Mouse (Mus musculus): Measurements from ENCODE around the gene Iqgap3. TPM values are rescaled to one million over a fixed set of nuclear protein-coding genes. Genes with fewer than 3 reads are reported as not detected.
A peak's percentile ranks its signal among the peaks of the same experiment; 100 is the strongest.

The Iqgap3 gene
- total RNA-seq, 2 experiments from 2014 or later, result 0.37 to 0.53 TPM

DNA sequence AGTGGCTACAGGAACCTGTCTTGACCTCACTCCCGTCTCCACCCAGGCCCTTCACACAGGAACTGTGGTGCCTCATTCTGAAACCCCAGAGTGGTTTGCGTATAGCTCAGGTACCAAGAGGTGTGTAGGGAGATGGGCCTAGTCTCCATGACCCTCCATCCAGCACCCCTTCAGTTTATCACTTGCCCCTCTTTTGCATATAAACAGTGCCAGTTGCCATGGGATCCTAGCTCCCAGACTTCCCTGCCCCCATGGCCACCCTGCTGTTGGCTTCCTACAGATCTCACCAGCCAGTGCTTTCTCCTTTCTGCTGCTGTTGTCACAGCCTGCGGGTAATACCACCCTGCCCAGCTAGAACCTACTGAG is 69.2 kb downstream of the Iqgap3 start:
- DNase-seq, result no peak

GRCm38 (mm10) chr3:88152056-88152455 is 70.3 kb downstream of the Iqgap3 start:
- peak; percentile 83 to 84 for DNase-seq

DNA sequence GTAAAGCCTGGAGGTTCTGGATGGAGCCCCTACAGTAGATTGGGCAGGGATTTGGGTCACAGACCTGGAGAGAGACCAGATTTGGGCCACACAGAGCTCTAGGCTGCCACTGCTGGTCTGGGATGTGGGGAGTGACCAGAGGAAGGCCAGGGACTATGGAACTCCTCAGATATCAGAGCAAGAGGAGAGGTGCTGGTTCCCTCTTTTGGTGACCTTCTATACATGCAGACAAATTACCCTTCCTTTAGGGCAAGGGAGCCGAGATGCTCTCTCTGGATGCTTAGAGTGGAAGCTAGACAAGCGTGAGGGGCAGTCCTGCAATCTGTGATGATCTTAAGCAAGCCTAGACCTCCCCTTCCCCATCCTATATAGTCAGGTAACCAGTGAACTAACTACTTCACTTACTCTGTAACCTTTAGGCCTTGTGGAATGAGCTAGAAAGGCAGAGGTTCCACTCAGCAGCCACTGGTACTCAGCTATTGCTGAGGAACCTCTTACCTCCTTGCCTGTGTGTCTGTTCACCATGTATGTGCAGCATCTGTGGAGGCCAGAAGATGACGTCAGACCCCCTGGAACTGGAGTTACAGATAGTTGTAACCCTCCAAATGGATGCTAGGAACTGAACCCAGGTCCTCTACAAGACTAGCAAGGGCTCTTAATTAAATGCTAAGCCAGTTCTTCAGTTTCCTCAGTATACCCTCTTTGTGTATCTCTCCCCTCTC is 71.7 kb downstream of the Iqgap3 start:
- no peak for DNase-seq

DNA sequence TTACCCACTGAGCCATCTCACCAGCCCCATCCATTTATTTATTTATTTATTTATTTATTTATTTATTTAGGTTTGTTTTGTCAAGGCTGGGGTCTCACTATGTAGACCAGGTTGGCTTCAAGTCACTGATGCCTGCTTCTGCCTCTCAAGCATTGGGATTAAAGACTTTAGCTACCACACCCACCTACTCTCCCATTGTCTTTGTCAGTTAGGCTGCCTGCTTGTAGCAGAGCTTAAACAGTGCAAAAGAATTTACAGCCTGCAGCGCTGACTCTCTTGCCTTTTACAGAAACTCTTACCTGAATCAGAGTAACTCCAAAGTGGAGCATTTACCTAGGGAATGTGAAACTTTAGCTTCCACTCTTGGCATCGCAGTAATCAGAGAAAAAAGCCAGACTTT is 72.5 kb downstream of the Iqgap3 start:
- DNase-seq, result no peak

- DNase-seq, result no peak
These were observed 75.0 kb downstream of the Iqgap3 start for GRCm38 (mm10) chr3:88156817-88157216.

- DNase-seq, result no peak
These were observed 76.2 kb downstream of the Iqgap3 start for GRCm38 (mm10) chr3:88157771-88158597.

DNA sequence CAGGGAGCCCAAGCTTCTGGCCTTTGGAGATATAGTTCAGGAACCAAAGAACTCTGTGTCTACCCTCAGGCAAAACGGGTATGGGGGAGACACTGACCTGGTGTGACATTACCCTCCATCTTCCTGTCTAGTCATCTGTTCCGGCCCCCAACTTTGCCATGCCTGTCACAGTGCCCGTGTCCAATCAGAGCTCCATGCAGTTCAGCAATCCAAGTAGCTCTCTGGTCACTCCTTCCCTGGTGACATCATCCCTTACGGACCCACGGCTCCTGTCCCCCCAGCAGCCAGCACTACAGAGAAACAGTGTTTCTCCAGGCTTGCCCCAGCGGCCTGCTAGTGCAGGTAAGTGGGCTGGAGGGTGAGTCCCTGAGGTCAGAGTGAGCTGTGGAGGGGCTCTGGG is 77.2 kb downstream of the Iqgap3 start:
- DNase-seq, result no peak

DNA sequence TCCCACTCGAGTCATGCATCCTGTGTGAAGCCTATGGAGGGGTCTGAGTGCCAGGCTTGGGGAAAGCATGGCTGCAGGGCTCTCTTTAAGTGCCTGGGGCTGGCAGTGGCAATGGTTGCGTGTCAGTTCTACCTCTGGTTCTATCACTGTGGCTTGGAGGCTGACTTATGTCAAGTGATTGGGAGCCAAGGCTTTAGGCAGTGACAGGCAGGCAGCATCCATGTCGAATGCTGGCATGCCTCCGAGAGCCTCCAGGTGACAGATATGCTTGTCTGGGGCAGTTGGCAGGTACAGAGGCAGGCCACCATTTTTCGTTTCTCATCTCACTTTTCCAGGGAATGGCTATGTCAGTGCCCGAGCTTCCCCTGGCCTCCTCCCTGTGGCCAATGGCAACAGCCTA is 79.1 kb downstream of the Iqgap3 start:
- no peak for DNase-seq

DNA sequence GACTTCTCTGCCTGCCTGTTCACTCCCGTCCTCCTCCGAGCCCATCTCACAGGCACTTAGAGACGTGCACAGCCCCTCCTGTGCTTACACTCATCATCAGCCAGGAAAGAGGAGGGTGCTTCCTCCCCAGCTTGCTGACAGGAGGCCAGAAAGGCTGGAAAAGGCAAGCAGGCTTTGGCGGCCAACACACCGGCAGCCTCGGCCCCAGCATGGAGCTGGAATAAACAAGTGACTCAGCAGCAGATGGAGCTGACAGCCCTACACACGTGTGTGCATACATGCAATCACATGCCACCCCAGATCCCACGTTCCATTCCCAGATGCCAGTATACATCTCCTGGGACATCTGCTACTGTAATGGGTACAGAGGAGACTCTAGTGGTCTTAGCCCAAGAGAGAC is 80.5 kb downstream of the Iqgap3 start:
- DNase-seq, result peak; percentile 52 to 69

GRCm38 (mm10) chr3:88162811-88163210 is 81.0 kb downstream of the Iqgap3 start:
- no peak for DNase-seq

DNA sequence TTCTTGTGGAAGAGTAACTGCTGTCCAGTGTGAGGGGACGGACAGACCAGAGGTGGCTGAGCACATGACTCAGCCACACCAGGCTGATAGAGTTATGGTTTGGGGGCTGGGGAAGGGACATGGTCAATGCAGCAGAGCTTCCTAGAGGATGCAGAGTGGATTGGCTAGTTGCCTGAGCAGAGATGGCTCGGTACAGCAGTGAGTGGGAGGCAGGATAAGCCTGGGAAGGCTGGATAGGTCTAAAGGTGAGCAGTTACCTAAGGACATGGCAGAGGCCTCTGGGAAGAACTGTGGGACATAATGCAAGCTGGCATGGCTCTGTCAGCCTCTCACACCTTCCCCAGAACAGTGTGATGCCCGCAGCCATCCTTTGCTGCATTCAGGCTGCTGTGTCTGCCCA is 82.1 kb downstream of the Iqgap3 start:
- DNase-seq, result no peak

GRCm38 (mm10) chr3:88164263-88164662 is 82.5 kb downstream of the Iqgap3 start:
- DNase-seq, result no peak

GRCm38 (mm10) chr3:88166056-88166455 is 84.3 kb downstream of the Iqgap3 start:
- no peak for DNase-seq

GRCm38 (mm10) chr3:88170361-88170760 is 88.6 kb downstream of the Iqgap3 start:
- DNase-seq, result no peak

Other genes starting within 250 kb of the Iqgap3 start
- gene Sh2d2a, start 235.2 kb upstream of the Iqgap3 start, total RNA-seq (2021), result not detected
- 10 to 100 TPM; 58.3 to 58.6 TPM for gene Prcc, start 196.4 kb upstream of the Iqgap3 start, total RNA-seq (2021)
- gene Hdgf, start 175.7 kb upstream of the Iqgap3 start, total RNA-seq (2021), result 100 to 1,000 TPM; 140 to 149 TPM
- gene Mrpl24, start 162.5 kb upstream of the Iqgap3 start, total RNA-seq (2021), result 10 to 100 TPM; 54.7 to 59.8 TPM
- 10 to 100 TPM; 15.0 TPM for gene Isg20l2, start 151.7 kb upstream of the Iqgap3 start, total RNA-seq (2021)
- gene Rrnad1, start 151.3 kb upstream of the Iqgap3 start, total RNA-seq (2021), result 10 to 100 TPM; 23.5 to 27.9 TPM
- gene Crabp2, start 133.3 kb upstream of the Iqgap3 start, total RNA-seq (2021), result 1 to 10 TPM; 1.3 to 3.5 TPM
- 1 to 10 TPM; 4.0 to 5.4 TPM for gene Nes, start 110.9 kb upstream of the Iqgap3 start, total RNA-seq (2021)
- 100 to 1,000 TPM; 296 to 327 TPM for gene Bcan, start 81.7 kb upstream of the Iqgap3 start, total RNA-seq (2021)
- gene Hapln2, start 54.4 kb upstream of the Iqgap3 start, total RNA-seq (2021), result 10 to 100 TPM; 14.9 to 18.0 TPM
- 10 to 100 TPM; 14.5 to 17.8 TPM for gene Gpatch4, start 38.9 kb upstream of the Iqgap3 start, total RNA-seq (2021)
- gene Naxe, start 23.5 kb upstream of the Iqgap3 start, total RNA-seq (2021), result 10 to 100 TPM; 77.7 to 78.1 TPM
- gene Ttc24, start 3.7 kb upstream of the Iqgap3 start, total RNA-seq (2021), result not detected
- 100 to 1,000 TPM; 191 to 207 TPM for gene Mef2d, start 60.4 kb downstream of the Iqgap3 start, total RNA-seq (2021)
- gene Rhbg, start 172.7 kb downstream of the Iqgap3 start, total RNA-seq (2021), result not detected
- gene Gm38392, start 205.2 kb downstream of the Iqgap3 start, total RNA-seq (2021), result under 1 TPM; 0.47 to 0.76 TPM
- 1 to 10 TPM; 5.0 to 5.3 TPM for gene Tsacc, start 215.0 kb downstream of the Iqgap3 start, total RNA-seq (2021)
- 100 to 1,000 TPM; 185 to 188 TPM for gene Cct3, start 215.1 kb downstream of the Iqgap3 start, total RNA-seq (2021)
- gene Glmp, start 243.1 kb downstream of the Iqgap3 start, total RNA-seq (2021), result 10 to 100 TPM; 78.4 to 84.8 TPM